Mouse (Mus musculus) bone marrow, adult 2 months (tissue): ENCODE results near the gene Ptprg.

Experiments used
- CTCF ChIP-seq: fragments of 200-500 bp; IDR thresholded peaks from 2 replicates; pipeline ENCODE4 v1.5.1; 2011; ENCODE audit warnings: low read length, control low read depth; ENCODE audit not compliant: control insufficient read depth, insufficient read depth
- POLR2A ChIP-seq: fragments of 200-500 bp; IDR thresholded peaks from 2 replicates; pipeline ENCODE4 v1.6.1; 2011; ENCODE audit warnings: low read depth, mild to moderate bottlenecking, control low read depth, low read length, borderline replicate concordance; ENCODE audit not compliant: control insufficient read depth

DNA sequence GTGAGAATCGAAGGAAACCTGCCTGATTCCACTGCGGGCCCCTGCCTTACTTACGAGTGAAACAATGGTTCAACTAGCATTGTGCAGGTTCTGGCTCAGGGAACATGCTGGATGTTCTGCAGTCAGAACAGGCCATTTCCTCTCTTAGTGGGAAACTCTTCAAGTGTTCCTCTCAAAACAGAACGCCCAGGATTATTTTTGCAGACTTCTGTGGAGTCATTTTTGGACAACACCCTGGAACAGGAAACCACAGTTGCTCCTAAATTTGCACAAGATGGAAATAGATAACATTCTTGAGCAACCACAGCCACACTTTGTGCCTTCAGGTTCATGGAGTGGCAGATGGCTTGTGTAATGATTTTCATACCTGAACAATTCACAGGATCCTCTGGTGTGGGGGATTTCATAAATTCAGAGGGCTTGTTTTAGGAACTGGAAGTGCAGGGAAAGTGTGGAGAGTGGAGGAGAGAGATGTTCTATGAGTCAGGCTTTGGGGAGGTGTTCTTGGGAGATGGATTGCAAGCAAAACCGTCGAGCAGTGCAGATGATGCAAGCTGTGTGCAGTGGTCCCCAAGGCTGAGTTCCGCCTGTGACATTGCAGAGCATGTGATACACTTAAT, 257.9 kb downstream of the Ptprg start:
- TF ChIP-seq CTCF (no peak), POLR2A (no peak)
